Mouse (Mus musculus) CD4-positive, CD25-positive, alpha-beta regulatory T cell (primary cell): ENCODE data around the gene Gm20850. TPM values are rescaled to one million over a fixed set of nuclear protein-coding genes. Genes with fewer than 3 reads are reported as not detected.

ENCODE experiments used
- polyA plus RNA-seq: library from polyadenylated mRNA; unstranded; fragments of 100-300 nt; shearing (Covaris generic); gene quantifications from one replicate; pipeline ENCODE4 v1.2.1, GENCODE M21; 2017

Gene Gm20850
- polyA plus RNA-seq, result not detected

DNA sequence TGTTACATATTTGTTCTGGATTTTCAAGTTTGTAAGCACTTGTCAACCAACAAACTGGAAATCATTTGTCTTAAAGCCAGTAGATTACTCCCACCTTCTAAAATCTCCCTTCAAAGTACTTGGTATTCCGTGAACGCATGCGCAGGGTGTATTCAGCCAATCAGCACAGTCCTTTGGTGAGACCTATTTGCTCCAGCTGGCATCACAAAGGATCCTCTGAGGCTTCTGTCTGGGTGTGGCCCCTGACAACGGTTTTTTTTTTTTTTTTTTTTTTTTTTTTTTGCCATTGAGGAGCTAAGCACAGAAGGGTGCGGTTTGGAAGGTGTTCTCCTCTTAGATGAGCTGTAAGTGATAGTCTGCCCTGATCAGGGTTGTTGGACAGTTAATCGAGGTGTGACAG, at the start of gene Gm20850:
Gene Gm20850 (plus strand): TSS at position 301 of the 400 bp plus-strand sequence.

